Mouse (Mus musculus) intestine, postnatal 0 days (tissue): ENCODE results near the gene 1810009A15Rik. TPM values are rescaled to one million over a fixed set of nuclear protein-coding genes. Genes with fewer than 3 reads are reported as not detected.

Experiments
- ATAC-seq: fragments of 200-750 bp; cut with Nextera tagmentation; 2 replicates; pipeline ENCODE4 v1.8.0; 2017; ENCODE audit warnings: mild to moderate bottlenecking, moderate TSS enrichment, moderate library complexity
- H3K27ac ChIP-seq: fragments of 300-500 bp; sonication (generic); 2 replicates; pipeline ENCODE4 v1.5.1; 2014; ENCODE audit warnings: mild to moderate bottlenecking, low read depth, low read length, moderate library complexity
- H3K27me3 ChIP-seq: fragments of 300-500 bp; sonication (generic); replicated peaks from 2 replicates; pipeline ENCODE4 v1.6.1; 2014; ENCODE audit warnings: low read length, mixed read lengths; ENCODE audit not compliant: control insufficient read depth, insufficient read depth
- H3K36me3 ChIP-seq: fragments of 300-500 bp; sonication (generic); 2 replicates; pipeline ENCODE4 v1.6.1; 2014; ENCODE audit warnings: mild to moderate bottlenecking, moderate library complexity; ENCODE audit not compliant: control insufficient read depth, insufficient read depth
- H3K4me1 ChIP-seq: fragments of 300-500 bp; sonication (generic); replicated peaks from 2 replicates; pipeline ENCODE4 v1.6.1; 2014; ENCODE audit warnings: antibody characterized with exemption, low read length, mixed read lengths; ENCODE audit not compliant: control insufficient read depth, insufficient read depth
- H3K4me2 ChIP-seq: fragments of 300-500 bp; sonication (generic); replicated peaks from 2 replicates; pipeline ENCODE4 v1.6.1; 2014; ENCODE audit warnings: low read depth, mild to moderate bottlenecking, moderate library complexity
- H3K4me3 ChIP-seq: fragments of 300-500 bp; sonication (generic); 2 replicates; pipeline ENCODE4 v1.5.1; 2014; ENCODE audit warnings: low read depth, low read length
- H3K9ac ChIP-seq: fragments of 300-500 bp; sonication (generic); 2 replicates; pipeline ENCODE4 v1.6.1; 2014; ENCODE audit warnings: mild to moderate bottlenecking, low read depth, low read length
- H3K9me3 ChIP-seq: fragments of 300-500 bp; sonication (generic); 2 replicates; pipeline ENCODE4 v1.6.1; 2016; ENCODE audit warnings: mixed run types; ENCODE audit not compliant: control insufficient read depth
- CTCF ChIP-seq: sonication (generic); IDR thresholded peaks from 2 replicates; pipeline ENCODE4 v1.5.1; 2016; ENCODE audit warnings: low read depth, mild to moderate bottlenecking, control low read depth, antibody characterized with exemption, moderate library complexity
- WGBS: fragments of 180-500 bp; shearing (Covaris S2); extraction: QIAGEN DNeasy Blood & Tissue Kit; methylation state at CpG from one replicate; pipeline ENCODE4 v1.1.7; 2014; 5-methylcytosine and 5-hydroxymethylcytosine counted together
- polyA plus RNA-seq: library from polyadenylated mRNA; unstranded; fragments of >200 nt; fragmentation: Nextera tagmentation; extraction: Ambion mirVana; gene quantifications from 2 replicates; pipeline ENCODE4 v1.2.1, GENCODE M21; 2015

1810009A15Rik gene
- 54.5 and 55.6 TPM in 2 replicates for polyA plus RNA-seq

- Histone ChIP-seq H3K27ac (peak within 1 kb of the TSS; percentile 73; the same call in 1 of the 2 replicates), H3K9me3 (no peaks in the 10 kb centered on the region), H3K4me2 (peak within 1 kb of the TSS; percentile 66), H3K4me3 (peak within 1 kb of the TSS; percentile 67), H3K4me1 (0 out of 2 replicates have a peak, but pooled peaks cover 3% of the 10 kb centered on the region), H3K27me3 (no peaks in the 10 kb centered on the region), H3K9ac (peak within 1 kb of the TSS; percentile 72), H3K36me3 (peaks cover 11% of the 10 kb centered on the region)
- ATAC-seq: peak; percentile 95
- WGBS: under 1% methylated on average over 58 of the region's 58 CpGs
- no peak for TF ChIP-seq CTCF
These were observed at the start of gene 1810009A15Rik, which contains the start of gene Gm49416 for GRCm38 (mm10) chr19:8888511-8889385. TSS of gene 1810009A15Rik (plus strand) at chr19:8888853. TSS of gene Gm49416 (plus strand) at chr19:8888926.

GRCm38 (mm10) chr19:8839103-8839907 lies 49.3 kb upstream of the 1810009A15Rik start, which contains the start of gene Gng3:
TSS of gene Gng3 (minus strand) at chr19:8839194.
- peak within 1 kb of the TSS; percentile 83 for H3K9ac ChIP-seq
- no peak for ATAC-seq

GRCm38 (mm10) chr19:8839908-8840791 lies 48.5 kb upstream of the 1810009A15Rik start:
- H3K36me3 ChIP-seq: peaks cover 6% of the 10 kb centered on the region; the same call in 1 of the 2 replicates
- H3K4me1 ChIP-seq: no peaks in the 10 kb centered on the region
- peak overlapping the region; percentile 41 for H3K4me3 ChIP-seq
- no peaks in the 10 kb centered on the region for H3K27me3 ChIP-seq
- peak overlapping the region; percentile 21 for H3K27ac ChIP-seq
- no peak for TF ChIP-seq CTCF
- peak overlapping the region; percentile 60 for H3K9ac ChIP-seq
- H3K4me2 ChIP-seq: peak overlapping the region; percentile 66
- no peaks in the 10 kb centered on the region for H3K9me3 ChIP-seq
- ATAC-seq: peak; percentile 60
- 26% methylated on average over 29 of the region's 29 CpGs for WGBS

More at GRCm38 (mm10) chr19:8839103-8839907, 49.3 kb upstream of the 1810009A15Rik start, which contains the start of gene Gng3:
- Histone ChIP-seq H3K27me3 (no peaks in the 10 kb centered on the region), H3K9me3 (no peaks in the 10 kb centered on the region), H3K4me2 (peak within 1 kb of the TSS; percentile 89), H3K36me3 (peaks cover 11% of the 10 kb centered on the region; the same call in 1 of the 2 replicates), H3K4me3 (peak within 1 kb of the TSS; percentile 62), H3K4me1 (no peaks in the 10 kb centered on the region), H3K27ac (peak within 1 kb of the TSS; percentile 92)
- TF ChIP-seq CTCF: no peak
- WGBS: 81% methylated on average over 11 of the region's 11 CpGs

GRCm38 (mm10) chr19:8841012-8841411 lies 47.6 kb upstream of the 1810009A15Rik start:
- 94% methylated on average over 7 of the region's 7 CpGs for WGBS
- no peak overlapping the region for H3K27ac ChIP-seq
- H3K27me3 ChIP-seq: no peaks in the 10 kb centered on the region
- H3K9ac ChIP-seq: peak overlapping the region; percentile 60
- H3K9me3 ChIP-seq: no peaks in the 10 kb centered on the region
- peak overlapping the region; percentile 66 for H3K4me2 ChIP-seq
- no peaks in the 10 kb centered on the region for H3K4me1 ChIP-seq
- peak overlapping the region; percentile 41; the same call in 1 of the 2 replicates for H3K4me3 ChIP-seq
- ATAC-seq: no peak
- TF ChIP-seq CTCF: no peak
- H3K36me3 ChIP-seq: peaks cover 4% of the 10 kb centered on the region

GRCm38 (mm10) chr19:8842961-8843360 lies 45.7 kb upstream of the 1810009A15Rik start:
- H3K9ac ChIP-seq: no peak overlapping the region
- H3K36me3 ChIP-seq: peaks cover 23% of the 10 kb centered on the region
- H3K4me2 ChIP-seq: no peak overlapping the region
- no peak for TF ChIP-seq CTCF
- H3K4me3 ChIP-seq: no peak overlapping the region
- H3K9me3 ChIP-seq: no peaks in the 10 kb centered on the region
- ATAC-seq: no peak
- no peaks in the 10 kb centered on the region for H3K4me1 ChIP-seq
- no peak overlapping the region for H3K27ac ChIP-seq
- 87% methylated on average over 6 of the region's 6 CpGs for WGBS
- H3K27me3 ChIP-seq: no peaks in the 10 kb centered on the region
